In the genomic region with DNA sequence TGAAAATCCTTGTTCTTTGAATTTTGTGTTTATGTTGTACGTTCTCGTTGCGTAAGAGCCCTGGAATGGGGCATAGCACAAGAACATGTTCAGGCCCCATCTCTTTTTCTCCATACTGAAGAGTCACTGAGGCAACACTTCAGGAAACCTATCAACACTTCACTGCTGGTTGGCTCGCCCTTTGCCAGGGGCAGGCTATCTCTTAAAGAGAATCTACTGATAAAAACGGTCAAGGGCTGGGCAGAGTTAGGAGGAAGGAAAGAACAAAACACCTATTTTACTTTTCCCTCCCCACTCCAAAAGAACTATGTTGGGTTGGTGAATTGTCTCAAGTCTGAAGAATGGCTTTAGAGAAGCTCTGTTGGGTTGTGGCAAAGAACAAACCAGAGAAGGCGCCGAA, we compare ENCODE assay signal across 1 mouse cellular context.
TF ChIP-seq lines count a peak whose summit lies in the region.

No protein-coding gene starts in this region.

TF ChIP-seq in MEL, 35 proteins besides CTCF, POLR2A, EP300 and RAD21 (continued from another document):
- TF ChIP-seq POLR2AphosphoS2 (IDR thresholded peaks at IDR 0.05; ENCODE audit: low read length) (no peak), NRF1 (IDR thresholded peaks at IDR 0.05; ENCODE audit: insufficient read depth, low read depth, low read length, poor library complexity, severe bottlenecking) (no peak), TBP (IDR thresholded peaks at IDR 0.05; ENCODE audit: low read depth, low read length) (no peak), RCOR1 (IDR thresholded peaks at IDR 0.05; ENCODE audit: low read depth, low read length) (peak; percentile 41), GABPA (IDR thresholded peaks at IDR 0.05; ENCODE audit: low read depth, low read length) (no peak), MAZ (IDR thresholded peaks at IDR 0.05; ENCODE audit: low read depth, low read length) (no peak), ZKSCAN1 (IDR thresholded peaks at IDR 0.05; ENCODE audit: low read depth, low read length) (no peak)
